Mouse (Mus musculus) midbrain, embryonic 10.5 days (tissue): ENCODE results near the gene Rac2. TPM values are rescaled to one million over a fixed set of nuclear protein-coding genes. Genes with fewer than 3 reads are reported as not detected.
A peak's percentile ranks its signal among the peaks of the same experiment; 100 is the strongest.

ENCODE experiments used
- DNase-seq: peaks from one replicate; pipeline ENCODE4 v3.0.0-alpha.2; 2017; ENCODE audit warnings: low spot score
- H3K27ac ChIP-seq: fragments of 300-500 bp; sonication (generic); replicated peaks from 2 replicates; pipeline ENCODE4 v1.5.1; 2016; ENCODE audit warnings: mild to moderate bottlenecking
- H3K27me3 ChIP-seq: fragments of 300-500 bp; sonication (generic); 2 replicates; pipeline ENCODE4 v1.6.1; 2016; ENCODE audit warnings: low read depth, mild to moderate bottlenecking; ENCODE audit not compliant: poor library complexity, severe bottlenecking
- H3K36me3 ChIP-seq: fragments of 300-500 bp; sonication (generic); 2 replicates; pipeline ENCODE4 v1.6.1; 2016; ENCODE audit warnings: mild to moderate bottlenecking, moderate library complexity
- H3K4me1 ChIP-seq: fragments of 300-500 bp; sonication (generic); 2 replicates; pipeline ENCODE4 v1.6.1; 2016
- H3K4me3 ChIP-seq: fragments of 300-500 bp; sonication (generic); 2 replicates; pipeline ENCODE4 v1.5.1; 2016; ENCODE audit warnings: mild to moderate bottlenecking, moderate library complexity
- H3K9me3 ChIP-seq: fragments of 300-500 bp; sonication (generic); replicated peaks from 2 replicates; pipeline ENCODE4 v1.6.1; 2016; ENCODE audit warnings: mild to moderate bottlenecking
- WGBS: fragments of 180-500 bp; shearing (Covaris S2); methylation state at CpG from one replicate; pipeline ENCODE4 v1.1.7; 2016; 5-methylcytosine and 5-hydroxymethylcytosine counted together
- polyA plus RNA-seq: library from polyadenylated mRNA; unstranded; fragments of >200 nt; fragmentation: Nextera tagmentation; extraction: Ambion mirVana; gene quantifications from 2 replicates; pipeline ENCODE4 v1.2.1, GENCODE M21; 2016

Gene Rac2
- polyA plus RNA-seq, 1 experiment from 2014 or later: 9.1 TPM

GRCm38 (mm10) chr15:78541606-78542005, 31.0 kb downstream of the Rac2 start:
- Histone ChIP-seq H3K4me1 (peaks cover 18% of the 10 kb centered on the region), H3K9me3 (no peaks in the 10 kb centered on the region), H3K4me3 (no peak overlapping the region), H3K27me3 (peaks cover 58% of the 10 kb centered on the region), H3K27ac (no peak overlapping the region), H3K36me3 (no peaks in the 10 kb centered on the region)
- WGBS: 86% methylated on average over 3 of the region's 3 CpGs
- no peak for DNase-seq

GRCm38 (mm10) chr15:78541036-78541435, 31.5 kb downstream of the Rac2 start:
- H3K4me1 ChIP-seq: peaks cover 24% of the 10 kb centered on the region
- no peaks in the 10 kb centered on the region for H3K36me3 ChIP-seq
- peaks cover 58% of the 10 kb centered on the region for H3K27me3 ChIP-seq
- 83% methylated on average over 3 of the region's 3 CpGs for WGBS
- no peak for DNase-seq
- H3K9me3 ChIP-seq: no peaks in the 10 kb centered on the region
- H3K27ac ChIP-seq: no peak overlapping the region
- no peak overlapping the region for H3K4me3 ChIP-seq

GRCm38 (mm10) chr15:78535723-78536421, 36.7 kb downstream of the Rac2 start:
- peak; percentile 26 for DNase-seq

DNA sequence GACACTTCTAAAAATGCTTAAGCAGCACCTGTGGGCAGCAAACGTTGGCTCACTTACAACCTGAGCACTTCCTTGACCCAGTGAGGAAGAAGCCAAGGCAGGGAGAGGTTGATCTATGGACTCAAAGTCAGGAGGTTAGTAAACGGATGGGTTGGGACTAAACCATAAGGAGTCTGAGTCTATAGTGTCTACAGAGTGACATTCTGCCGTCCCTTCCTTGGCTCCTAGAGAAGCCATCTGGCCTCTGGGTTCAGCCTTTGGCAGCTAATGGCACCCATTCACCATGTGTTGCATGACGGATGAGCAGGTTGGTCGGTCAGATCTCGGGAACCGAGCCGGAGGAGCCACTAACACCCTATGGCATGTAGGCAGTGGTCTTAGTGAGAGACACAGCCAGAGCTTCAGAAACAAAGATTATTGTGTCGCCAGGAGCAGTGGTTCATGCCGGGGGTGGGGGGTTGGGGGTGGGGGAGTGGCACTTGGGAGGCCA, 39.2 kb downstream of the Rac2 start:
- Histone ChIP-seq H3K27ac (no peak overlapping the region), H3K27me3 (peaks cover 24% of the 10 kb centered on the region), H3K4me1 (peaks cover 53% of the 10 kb centered on the region), H3K9me3 (no peaks in the 10 kb centered on the region), H3K36me3 (no peaks in the 10 kb centered on the region), H3K4me3 (no peak overlapping the region)
- DNase-seq: no peak
- WGBS: 84% methylated on average over 10 of the region's 10 CpGs

More at GRCm38 (mm10) chr15:78535723-78536421, 36.7 kb downstream of the Rac2 start:
- no peak overlapping the region for H3K4me3 ChIP-seq
- H3K27me3 ChIP-seq: peaks cover 34% of the 10 kb centered on the region
- H3K4me1 ChIP-seq: peaks cover 39% of the 10 kb centered on the region
- H3K27ac ChIP-seq: no peak overlapping the region
- no peaks in the 10 kb centered on the region for H3K9me3 ChIP-seq
- 50% methylated on average over 10 of the region's 10 CpGs for WGBS
- H3K36me3 ChIP-seq: no peaks in the 10 kb centered on the region

GRCm38 (mm10) chr15:78532566-78533345, 39.8 kb downstream of the Rac2 start:
- peaks cover 22% of the 10 kb centered on the region for H3K27me3 ChIP-seq
- H3K27ac ChIP-seq: peak overlapping the region; percentile 47; the same call in 1 of the 2 replicates
- H3K4me3 ChIP-seq: no peak overlapping the region
- peaks cover 55% of the 10 kb centered on the region for H3K4me1 ChIP-seq
- no peaks in the 10 kb centered on the region for H3K9me3 ChIP-seq
- H3K36me3 ChIP-seq: no peaks in the 10 kb centered on the region
- no peak for DNase-seq
- WGBS: 76% methylated on average over 10 of the region's 10 CpGs

DNA sequence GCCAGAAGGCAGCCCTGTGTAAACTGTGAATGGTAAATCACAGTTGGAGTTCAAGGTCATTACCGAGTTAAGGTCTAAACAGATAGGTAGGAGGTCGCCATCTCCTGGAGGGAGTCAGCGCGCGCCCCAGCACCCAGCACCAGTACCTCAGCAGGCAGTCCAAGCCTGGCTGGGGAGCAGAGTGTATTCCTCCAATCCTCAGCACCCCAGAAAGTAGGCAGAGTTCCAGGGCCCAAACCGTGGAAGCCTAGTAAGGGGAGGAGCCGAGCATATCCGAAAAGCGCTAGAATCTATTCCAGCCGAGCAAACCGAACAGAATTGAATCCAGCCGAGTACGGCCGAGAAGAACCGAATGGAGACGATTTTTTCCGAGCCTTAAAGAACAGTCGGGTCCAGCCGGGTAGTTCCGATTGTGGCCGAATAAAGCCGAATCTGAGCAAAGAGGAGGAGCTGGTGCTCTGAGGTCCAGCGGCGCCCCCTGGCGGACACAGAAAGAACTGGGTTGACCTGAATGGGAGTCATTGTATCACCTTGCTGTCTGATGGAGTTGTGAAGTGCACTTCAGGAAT, 40.6 kb downstream of the Rac2 start:
- H3K9me3 ChIP-seq: no peaks in the 10 kb centered on the region
- H3K36me3 ChIP-seq: no peaks in the 10 kb centered on the region
- peaks cover 55% of the 10 kb centered on the region for H3K4me1 ChIP-seq
- peaks cover 22% of the 10 kb centered on the region for H3K27me3 ChIP-seq
- under 1% methylated on average over 25 of the region's 25 CpGs for WGBS
- peak overlapping the region; percentile 54 for H3K4me3 ChIP-seq
- DNase-seq: peak; percentile 95
- H3K27ac ChIP-seq: peak overlapping the region; percentile 84

- H3K4me1 ChIP-seq: peaks cover 52% of the 10 kb centered on the region
Measured at GRCm38 (mm10) chr15:78531451-78531720, 41.2 kb downstream of the Rac2 start.

DNA sequence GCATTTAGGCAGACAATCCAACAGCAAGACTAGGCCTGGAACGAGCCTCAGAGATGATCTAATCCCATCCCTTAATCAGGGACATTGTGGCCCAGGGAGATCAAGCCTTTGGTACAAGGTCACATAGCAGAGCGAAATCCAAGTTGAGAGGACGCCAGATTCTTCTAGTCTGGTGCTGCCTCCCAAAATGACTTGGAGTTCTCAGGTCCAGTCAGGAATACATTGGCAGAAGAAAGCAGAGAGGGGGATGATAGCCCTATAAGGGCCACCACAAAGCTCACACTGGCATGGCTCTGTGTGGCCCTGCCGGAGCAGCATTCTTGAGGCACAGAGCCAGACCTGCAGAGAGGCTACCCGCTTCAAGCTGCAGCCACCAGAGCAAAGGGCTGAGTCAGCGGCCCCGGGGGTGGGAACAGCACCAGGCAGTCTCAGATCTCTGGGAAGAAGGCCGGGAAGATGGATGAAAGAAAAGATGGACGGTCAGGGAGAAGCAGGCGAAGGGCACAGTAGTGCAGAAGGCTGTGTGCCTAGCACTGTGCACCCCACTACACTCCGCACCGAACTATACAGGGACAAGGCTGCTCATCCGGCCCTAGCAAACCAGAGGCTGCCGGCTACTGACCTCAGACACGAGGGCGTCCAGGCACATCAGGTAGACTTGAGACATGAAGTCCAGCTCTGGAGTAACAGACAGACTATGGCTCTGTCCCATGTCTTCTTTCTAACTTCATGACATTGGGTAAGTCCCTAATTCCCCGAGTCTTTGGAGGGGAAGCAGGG, 41.7 kb downstream of the Rac2 start, which contains the start of gene C1qtnf6:
Gene C1qtnf6 (minus strand): TSS at position 746 of the 780 bp plus-strand sequence.
- Histone ChIP-seq H3K27me3 (peaks cover 22% of the 10 kb centered on the region), H3K27ac (peak within 1 kb of the TSS; percentile 84), H3K4me3 (peak within 1 kb of the TSS; percentile 54), H3K9me3 (no peaks in the 10 kb centered on the region), H3K4me1 (peaks cover 47% of the 10 kb centered on the region), H3K36me3 (no peaks in the 10 kb centered on the region)
- no peak for DNase-seq
- WGBS: 77% methylated on average over 17 of the region's 17 CpGs

More at GRCm38 (mm10) chr15:78531451-78531720, 41.2 kb downstream of the Rac2 start:
- no peaks in the 10 kb centered on the region for H3K9me3 ChIP-seq
- 76% methylated on average over 4 of the region's 4 CpGs for WGBS
- peaks cover 22% of the 10 kb centered on the region for H3K27me3 ChIP-seq
- H3K27ac ChIP-seq: peak overlapping the region; percentile 84
- DNase-seq: no peak
- no peaks in the 10 kb centered on the region for H3K36me3 ChIP-seq
- H3K4me3 ChIP-seq: peak overlapping the region; percentile 54

GRCm38 (mm10) chr15:78530141-78530540, 42.4 kb downstream of the Rac2 start:
- Histone ChIP-seq H3K4me1 (peaks cover 41% of the 10 kb centered on the region), H3K27ac (no peak overlapping the region; the same call in 1 of the 2 replicates), H3K27me3 (peaks cover 22% of the 10 kb centered on the region), H3K36me3 (no peaks in the 10 kb centered on the region), H3K9me3 (no peaks in the 10 kb centered on the region), H3K4me3 (peak overlapping the region; percentile 50; the same call in 1 of the 2 replicates)
- WGBS: 81% methylated on average over 3 of the region's 3 CpGs
- no peak for DNase-seq

- Histone ChIP-seq H3K4me3 (peak overlapping the region; percentile 50), H3K27me3 (peaks cover 22% of the 10 kb centered on the region), H3K9me3 (no peaks in the 10 kb centered on the region), H3K36me3 (no peaks in the 10 kb centered on the region), H3K27ac (peak overlapping the region; percentile 82), H3K4me1 (peaks cover 46% of the 10 kb centered on the region)
- peak; percentile 77 for DNase-seq
- 3% methylated on average over 15 of the region's 15 CpGs for WGBS
Measured at GRCm38 (mm10) chr15:78529428-78529990, 43.1 kb downstream of the Rac2 start.

DNA sequence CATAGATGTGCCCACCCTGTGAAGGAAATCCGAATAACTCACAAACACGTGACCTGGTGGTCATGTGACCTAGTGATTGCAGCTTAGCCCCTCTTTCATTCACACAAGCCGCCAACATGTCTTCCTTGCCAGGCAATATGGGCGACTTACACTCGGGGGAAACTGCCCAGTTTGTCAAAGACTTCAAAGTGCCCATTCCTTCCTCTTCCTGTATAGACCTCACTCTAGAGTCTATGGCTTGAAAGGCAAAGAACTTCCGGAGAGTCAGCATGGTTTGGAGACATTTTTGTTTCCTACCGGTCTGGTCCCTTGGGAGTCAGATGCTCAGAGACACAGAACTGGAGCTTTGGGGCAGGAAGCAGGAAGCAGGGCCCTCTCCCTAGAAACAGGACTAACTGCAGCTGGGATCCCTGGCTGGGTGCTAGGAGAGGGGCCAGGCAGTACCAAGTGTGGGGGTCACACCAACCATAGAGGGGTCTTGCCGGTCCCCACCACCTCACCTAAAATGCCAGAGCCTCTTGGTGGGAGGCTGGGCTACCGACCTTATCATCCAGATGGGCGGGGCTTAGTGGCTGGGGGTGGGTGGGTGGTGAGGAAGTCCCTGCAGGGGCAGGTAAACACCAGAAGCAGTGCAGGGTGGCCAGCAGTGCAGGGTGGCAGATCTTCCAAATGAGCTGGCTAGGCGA, 43.7 kb downstream of the Rac2 start:
- Histone ChIP-seq H3K36me3 (no peaks in the 10 kb centered on the region), H3K9me3 (no peaks in the 10 kb centered on the region), H3K27ac (peak overlapping the region; percentile 82), H3K4me1 (peaks cover 52% of the 10 kb centered on the region), H3K27me3 (peaks cover 22% of the 10 kb centered on the region), H3K4me3 (peak overlapping the region; percentile 50)
- 55% methylated on average over 11 of the region's 11 CpGs for WGBS
- no peak for DNase-seq
